Mouse (Mus musculus) brain, adult 2 months (tissue): ENCODE measurements around the gene Igsf8.
"Not testable (repeated sequence)": the region's sequence is repeated elsewhere in the genome, so short reads cannot be mapped to it uniquely, and the experiment has no call there.

Source experiments
- DNase-seq: peaks from one replicate; pipeline ENCODE4 v3.0.0; 2011; ENCODE audit warnings: low read depth, low spot score

Igsf8 gene

DNA sequence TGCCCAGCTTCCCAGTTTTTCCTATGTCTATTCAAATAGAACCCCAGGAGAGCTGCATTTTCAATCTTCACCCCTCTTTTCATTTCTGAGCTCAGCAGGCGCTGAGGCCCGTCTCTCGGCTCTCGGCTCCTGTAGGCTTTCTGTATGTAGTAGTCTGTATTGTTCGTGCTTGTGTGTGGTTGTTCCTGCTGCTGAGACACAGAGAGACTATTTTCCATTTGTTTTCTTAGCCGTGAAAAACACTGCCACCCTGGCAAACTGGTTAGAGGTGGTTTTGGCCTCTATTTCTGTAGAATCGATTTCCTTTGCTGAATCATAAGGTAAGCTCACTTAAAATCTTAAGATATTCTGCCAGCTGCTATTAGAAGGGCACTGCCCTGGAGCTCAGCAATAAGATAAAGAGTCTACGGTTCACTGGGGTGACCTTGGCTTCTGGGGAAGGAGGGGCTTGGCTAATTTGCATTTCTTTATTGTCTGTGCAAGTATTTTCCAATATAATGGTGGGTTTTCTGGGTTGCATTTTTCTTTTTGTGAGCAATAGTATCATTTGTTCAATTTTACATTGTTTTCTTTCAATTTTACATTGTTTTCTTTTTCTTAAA, at the start of gene Igsf8:
Igsf8 (plus strand) TSS at position 165 of the 602 bp plus-strand sequence.
- DNase-seq = no peak

- no peak for DNase-seq
These were observed 48.7 kb upstream of the Igsf8 start for GRCm38 (mm10) chr1:172212776-172213175.

- peak; percentile 49 for DNase-seq
These were observed 47.7 kb upstream of the Igsf8 start for GRCm38 (mm10) chr1:172213771-172214170.

GRCm38 (mm10) chr1:172214748-172215147, 46.7 kb upstream of the Igsf8 start:
- no peak for DNase-seq

DNA sequence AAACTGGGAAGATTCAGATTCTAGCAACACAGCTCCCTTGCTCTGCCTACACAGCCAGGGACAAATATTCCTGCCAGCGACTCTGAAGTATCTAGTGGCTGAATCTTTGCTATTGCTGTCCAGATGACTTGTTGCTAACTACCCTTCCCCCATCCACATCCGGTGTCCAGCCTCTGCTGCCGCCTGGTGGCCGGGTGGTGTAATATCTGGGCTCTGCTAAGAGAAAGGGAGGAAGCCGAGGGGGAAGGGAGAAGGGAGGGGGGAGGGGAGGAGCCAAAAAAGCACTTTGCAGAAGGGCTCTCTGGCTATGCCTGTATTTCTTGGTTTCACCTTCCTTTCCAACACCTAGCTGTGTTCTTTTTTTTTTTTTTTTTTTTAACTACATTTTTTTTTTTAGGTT, 44.3 kb upstream of the Igsf8 start:
- peak; percentile 96 for DNase-seq

- no peak for DNase-seq
These were observed 43.1 kb upstream of the Igsf8 start for GRCm38 (mm10) chr1:172218164-172218910.

DNA sequence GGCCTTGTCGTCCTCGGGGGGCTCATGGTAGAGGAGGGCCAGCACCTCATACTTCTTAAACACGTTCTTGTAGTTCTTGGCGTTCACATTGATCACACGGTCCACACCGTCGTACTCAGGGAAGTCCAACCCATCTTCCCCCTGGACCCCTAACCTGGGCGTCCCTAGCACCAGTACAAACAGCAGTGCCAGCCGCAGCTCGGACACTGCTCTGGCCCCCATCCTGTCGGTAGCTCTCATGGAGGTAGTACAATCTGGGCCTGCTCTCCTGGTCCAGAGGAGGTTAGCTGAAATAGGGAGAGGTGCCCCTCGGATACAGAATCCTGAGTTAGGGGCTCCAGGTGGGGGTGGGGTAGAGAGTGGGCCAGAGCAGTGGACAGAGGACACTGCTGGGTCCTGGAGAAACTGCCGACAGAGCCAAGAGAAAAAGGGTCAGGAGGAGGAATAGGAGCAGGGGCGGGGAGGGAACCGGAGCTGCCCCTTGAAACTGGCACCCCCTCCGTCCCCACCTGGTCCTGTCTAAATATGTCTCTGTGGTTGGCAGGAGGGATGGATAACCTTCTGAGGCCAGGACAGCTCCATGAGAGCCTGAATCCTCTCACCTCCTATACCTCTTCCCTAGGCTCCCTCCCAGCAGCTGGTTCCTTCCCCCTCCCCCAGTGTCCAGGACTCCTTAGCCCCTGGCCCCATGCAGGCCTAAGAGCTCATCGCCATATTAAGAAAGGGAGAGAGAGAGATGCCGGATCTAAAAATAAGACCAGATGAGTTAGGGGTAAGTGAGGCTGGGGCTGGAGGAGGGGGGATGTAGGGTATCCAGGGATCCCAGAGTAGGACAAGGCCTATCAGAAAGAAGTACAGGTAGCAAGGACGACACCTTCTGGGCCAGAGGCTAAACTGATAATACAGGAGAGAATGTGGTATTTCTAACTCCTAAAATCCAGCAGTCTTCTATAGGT, 41.7 kb upstream of the Igsf8 start, which contains the start of gene Casq1:
Casq1 (minus strand) TSS at position 418 of the 956 bp plus-strand sequence.
- no peak for DNase-seq

GRCm38 (mm10) chr1:172220414-172220813, 41.0 kb upstream of the Igsf8 start:
- DNase-seq = peak; percentile 40

- DNase-seq = no peak
These were observed 40.0 kb upstream of the Igsf8 start for GRCm38 (mm10) chr1:172221297-172222063.

DNA sequence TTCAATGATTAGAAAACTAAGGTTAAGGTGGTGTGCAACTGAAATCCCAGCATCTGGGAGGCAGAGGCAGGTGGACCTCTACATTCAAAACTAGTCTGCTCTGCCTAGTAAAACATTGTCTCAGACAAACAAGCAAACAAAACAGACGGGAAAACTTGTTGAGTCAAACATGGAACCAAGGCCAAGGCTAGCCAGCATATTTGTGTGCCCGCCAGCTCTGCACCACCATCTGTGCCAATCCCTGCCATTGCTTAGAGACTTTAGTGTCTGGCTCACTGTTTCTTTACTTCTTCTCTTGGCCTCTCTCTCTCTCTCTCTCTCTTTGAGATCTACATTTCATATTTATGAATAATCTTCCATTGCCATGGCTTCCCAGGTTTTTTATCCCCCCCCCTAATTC, 33.2 kb upstream of the Igsf8 start:
- peak; percentile 73 for DNase-seq

DNA sequence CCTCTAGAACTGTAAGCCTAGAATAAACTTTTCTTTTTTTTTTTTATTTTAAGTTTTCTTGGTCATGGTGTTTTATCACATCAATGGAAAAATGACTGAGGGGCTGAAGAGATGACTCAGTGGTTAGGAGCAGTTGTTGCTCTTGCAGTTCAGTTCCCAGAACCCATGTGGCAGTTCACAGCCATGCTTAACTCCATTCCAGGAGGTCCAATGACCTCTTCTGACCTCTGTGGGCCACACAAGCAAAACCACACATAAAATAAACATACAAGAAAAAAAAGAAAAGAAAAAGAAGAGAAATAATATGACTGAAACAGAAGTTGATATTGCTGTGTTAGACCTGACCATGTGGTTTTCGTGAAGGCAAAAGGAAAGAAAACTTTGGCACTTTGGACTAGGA, 32.2 kb upstream of the Igsf8 start:
- no peak for DNase-seq

GRCm38 (mm10) chr1:172240945-172241708, 20.3 kb upstream of the Igsf8 start:
- no peak for DNase-seq

DNA sequence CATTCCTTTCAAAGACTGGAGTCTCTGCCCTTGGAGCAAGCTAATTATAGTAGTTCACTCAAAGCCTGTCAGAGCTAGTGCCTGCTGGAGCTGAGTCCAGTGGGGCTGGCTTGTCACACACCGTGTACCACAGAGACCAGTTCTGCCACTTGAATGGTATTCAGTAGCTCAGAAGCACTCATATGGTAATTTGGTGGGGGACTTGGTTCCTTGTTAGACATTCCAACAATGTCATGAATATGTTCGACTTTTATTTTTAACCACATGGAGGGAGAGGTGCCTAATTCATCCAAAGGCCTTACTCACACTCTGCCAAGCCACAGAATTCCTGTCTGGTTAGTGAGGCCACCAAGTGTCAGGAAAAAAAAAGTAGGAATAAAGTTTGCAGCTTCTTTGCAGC, 19.0 kb upstream of the Igsf8 start:
- DNase-seq = peak; percentile 12

- peak; percentile 27 for DNase-seq
These were observed 17.8 kb upstream of the Igsf8 start for GRCm38 (mm10) chr1:172243547-172244205.

DNA sequence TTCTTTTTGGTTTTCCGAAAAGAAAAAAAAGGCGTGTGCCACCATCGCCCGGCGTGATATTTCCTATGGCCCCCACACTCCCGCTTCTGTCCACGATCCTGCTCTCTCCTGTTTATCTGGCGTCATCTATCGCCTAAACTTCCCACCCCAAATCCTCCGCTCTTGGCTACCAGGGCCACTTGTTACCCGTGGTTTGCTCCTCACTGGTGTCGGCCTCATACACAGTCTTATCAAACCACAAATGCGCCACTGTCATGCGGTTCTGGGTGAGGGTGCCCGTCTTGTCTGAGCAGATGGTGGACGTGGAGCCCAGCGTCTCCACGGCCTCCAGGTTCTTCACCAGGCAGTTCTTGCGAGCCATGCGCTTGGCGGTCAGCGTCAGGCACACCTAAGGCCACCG, 16.8 kb upstream of the Igsf8 start:
- not testable (repeated sequence) for DNase-seq

DNA sequence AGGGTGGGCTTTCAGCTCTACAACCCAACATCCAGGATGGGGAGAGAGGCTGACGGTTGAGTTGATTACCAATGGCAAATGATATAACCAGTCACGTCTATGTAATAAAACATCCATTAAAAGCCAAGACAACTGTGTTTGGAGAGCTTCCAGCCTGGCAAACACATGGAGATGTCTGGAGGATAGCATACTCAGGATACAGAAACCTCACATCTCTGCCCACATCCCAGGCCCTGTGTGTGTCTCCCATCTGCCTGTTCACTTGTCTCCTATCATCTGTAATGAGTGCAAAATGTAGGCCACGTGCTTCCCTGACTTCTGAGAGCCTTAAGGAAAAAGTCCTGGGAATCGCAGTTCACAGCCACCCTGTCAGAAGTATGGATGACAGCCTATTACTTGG, 14.2 kb upstream of the Igsf8 start:
- peak; percentile 63 for DNase-seq

DNA sequence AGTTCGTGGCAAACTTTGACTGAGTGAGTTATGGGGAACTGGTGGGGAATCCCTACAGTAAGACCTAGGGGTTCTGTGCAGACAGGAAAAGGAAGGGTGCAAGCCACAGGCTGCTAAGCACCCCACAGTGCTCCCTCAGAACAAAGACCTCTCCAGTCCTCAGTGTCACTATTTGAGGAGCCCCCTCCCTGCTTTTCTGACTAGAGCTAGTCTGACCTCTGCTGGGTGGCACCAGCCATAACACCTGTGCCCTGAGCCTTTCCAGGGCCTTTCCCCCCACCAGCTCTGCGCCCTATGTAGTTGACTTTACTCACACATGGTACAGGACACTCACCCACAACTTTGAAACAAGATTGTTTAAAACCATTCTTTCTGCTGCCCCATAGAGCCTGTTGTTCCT, 13.8 kb upstream of the Igsf8 start:
- DNase-seq = peak; percentile 17

GRCm38 (mm10) chr1:172258314-172258713, 3.1 kb upstream of the Igsf8 start, which contains the start of gene Atp1a4:
Gene Atp1a4 (minus strand): TSS chr1:172258414.
- no peak for DNase-seq

DNA sequence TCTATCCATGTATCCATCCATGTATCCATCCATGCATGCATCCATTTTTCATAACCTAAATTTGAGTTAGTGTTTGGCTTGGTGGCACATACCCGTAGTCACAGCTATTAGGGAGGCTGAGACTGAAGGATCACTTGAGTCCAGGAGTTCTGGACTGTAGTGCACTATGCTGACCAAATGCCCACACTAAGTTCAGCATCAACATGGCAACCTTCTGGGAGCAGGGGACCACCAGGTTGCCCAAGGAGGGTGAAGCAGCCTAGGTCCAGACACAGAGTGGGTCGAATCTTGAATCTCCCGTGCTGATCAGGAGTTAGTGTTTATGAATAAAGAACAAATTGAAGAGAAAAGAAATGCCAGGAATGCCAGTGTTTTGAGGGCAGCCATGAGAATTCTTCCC, 9.8 kb downstream of the Igsf8 start:
- no peak for DNase-seq

DNA sequence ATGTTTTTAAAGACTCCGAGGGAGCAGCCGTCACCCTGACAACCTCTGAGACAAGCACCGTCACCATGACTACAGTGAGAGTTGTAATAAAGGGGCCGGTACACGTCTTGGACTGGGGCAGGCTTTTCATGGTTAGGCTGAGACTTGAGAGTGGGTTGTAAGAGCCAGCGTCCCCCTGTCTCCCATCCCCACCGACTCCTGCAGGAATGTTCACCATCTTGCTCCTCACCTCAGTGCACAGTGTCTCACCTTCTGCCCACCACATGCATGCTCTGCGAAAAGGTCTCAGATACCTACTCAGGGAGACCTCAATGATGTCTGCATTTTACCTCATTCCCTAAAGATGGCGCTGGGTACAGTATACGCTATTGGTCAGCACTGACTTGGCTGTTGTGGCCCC, 10.3 kb downstream of the Igsf8 start:
- no peak for DNase-seq
